ENCODE assay signal across 9 mouse cellular contexts in the genomic region with DNA sequence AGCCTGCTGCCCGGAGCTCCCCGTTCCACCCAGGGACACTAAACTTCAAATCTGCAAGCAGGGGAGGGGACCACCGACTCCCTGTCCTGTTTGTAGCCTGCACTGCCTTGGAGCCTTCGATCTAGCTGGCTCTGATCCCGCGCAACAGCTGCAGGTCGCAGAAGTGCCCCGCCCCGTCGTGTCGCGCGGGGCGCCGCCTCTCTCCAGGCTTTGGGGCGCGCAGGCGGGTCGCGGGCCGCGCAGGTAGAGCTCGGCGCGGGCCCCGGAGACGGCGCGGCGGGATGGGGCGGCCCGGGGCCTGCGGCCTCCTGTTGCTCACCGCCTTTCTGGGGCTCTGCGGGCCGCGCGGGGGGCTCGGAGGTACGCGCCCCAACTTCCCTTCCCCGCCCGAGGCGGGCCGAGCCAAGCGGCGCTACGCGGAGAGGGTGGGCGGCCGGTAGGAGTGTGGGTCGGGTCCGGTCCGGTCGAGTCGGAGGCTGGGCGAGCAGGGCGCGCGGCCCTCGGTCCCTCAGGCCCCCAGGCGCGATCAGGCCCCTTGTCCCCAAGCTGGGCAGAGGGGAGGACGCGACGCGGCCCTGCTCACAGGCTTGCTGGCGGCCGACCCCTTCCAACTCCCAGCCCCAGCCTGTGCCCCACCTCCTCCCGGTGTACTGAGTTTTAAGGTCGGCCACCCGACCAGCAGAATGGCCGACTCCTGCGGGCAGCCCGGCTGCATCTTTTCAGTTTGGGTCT. TPM values are rescaled to one million over a fixed set of nuclear protein-coding genes. Genes with fewer than 3 reads are reported as not detected.
A peak's percentile ranks its signal among the peaks of the same experiment; 100 is the strongest.
DNase-seq lines count a peak whose midpoint lies in the region; ATAC-seq lines count a peak whose summit lies in the region.
"Had no signal": no experiment of that assay in that cellular context is flagged by ENCODE, and none has a peak within 500 bp of the region (broad histone marks: within the 10 kb centered on the region; RNA-seq: fewer than 3 reads in every experiment).

Gene BC067074 (plus strand): TSS at position 185 of the 732 bp plus-strand sequence.

- 0 out of 4 replicates have a peak within 1 kb of the TSS, but pooled peaks of 1 of the 2 experiments have one; percentile 24 for H3K27ac ChIP-seq in heart, embryonic 14.5 days (replicated peaks in 1 of 2; ENCODE audit: control insufficient read depth in 1 of 2, insufficient read depth in 1 of 2, low read depth in 2 of 2, low read length in 2 of 2)
- H3K27ac ChIP-seq in midbrain, embryonic 11.5 days (ENCODE audit: low read depth, low read length): no peak within 1 kb of the TSS

- ATAC-seq in common myeloid progenitor, adult 5-6 weeks (replicated peaks; ENCODE audit: low read depth, poor library complexity, severe bottlenecking): peak; percentile 50
- peak; percentile 68 for ATAC-seq in heart, embryonic 14.5 days (ENCODE audit: insufficient number of reproducible peaks, insufficient read depth, low FRiP score, low read depth)
- ATAC-seq in midbrain, embryonic 11.5 days (ENCODE audit: low FRiP score): peak; percentile 80

- DNase-seq in gastrocnemius, postnatal 10 days: peak; percentile 61
- no peak for DNase-seq in gastrocnemius, adult 18-20 months (ENCODE audit: low spot score)
- DNase-seq in kidney, postnatal 36 days: peak; percentile 18 to 74
- DNase-seq in midbrain, embryonic 11.5 days (ENCODE audit: low spot score, missing footprints): peak; percentile 93
- peak; percentile 7 to 20 for DNase-seq in thymus, postnatal 36 days
- no peak for DNase-seq in layer of hippocampus, adult 9-11 months

- peaks cover 7% of the 10 kb centered on the region for H3K27me3 ChIP-seq in heart, embryonic 14.5 days (ENCODE audit: control insufficient read depth, insufficient read depth, low read length)
- peaks cover 10% of the 10 kb centered on the region for H3K27me3 ChIP-seq in midbrain, embryonic 11.5 days (ENCODE audit: control insufficient read depth, insufficient read depth, low read length)
- H3K27me3 ChIP-seq: CH12.LX had no signal

- no peaks in the 10 kb centered on the region for H3K9me3 ChIP-seq in heart, embryonic 14.5 days (ENCODE audit: control insufficient read depth, low read length)
- H3K9me3 ChIP-seq in midbrain, embryonic 11.5 days (ENCODE audit: control insufficient read depth, low read length): no peaks in the 10 kb centered on the region

- H3K4me1 ChIP-seq in heart, embryonic 14.5 days (ENCODE audit: control insufficient read depth in 2 of 2, insufficient read depth in 2 of 2, low read length in 2 of 2): peaks cover 0 to 3% of the 10 kb centered on the region in 2 experiments; a peak in 1 of 4 replicates
- H3K4me1 ChIP-seq in midbrain, embryonic 11.5 days (ENCODE audit: control insufficient read depth, insufficient read depth, low read length): peaks cover 4% of the 10 kb centered on the region; the same call in 1 of the 2 replicates

- H3K36me3 ChIP-seq in heart, embryonic 14.5 days (ENCODE audit: control insufficient read depth, insufficient read depth, low read length): no peaks in the 10 kb centered on the region
- H3K36me3 ChIP-seq in midbrain, embryonic 11.5 days (ENCODE audit: control insufficient read depth, insufficient read depth, low read length): no peaks in the 10 kb centered on the region

- WGBS in heart, embryonic 14.5 days: 1% methylated on average over 68 of the region's 75 CpGs
- WGBS in midbrain, embryonic 11.5 days: under 1% methylated on average over 62 of the region's 75 CpGs

- peak within 1 kb of the TSS; percentile 86 for H3K9ac ChIP-seq in heart, embryonic 14.5 days (ENCODE audit: low read length)
- H3K9ac ChIP-seq in midbrain, embryonic 11.5 days (ENCODE audit: low read length): peak within 1 kb of the TSS; percentile 78

- peak within 1 kb of the TSS; percentile 55 to 75 for H3K4me3 ChIP-seq in heart, embryonic 14.5 days (ENCODE audit: control insufficient read depth in 1 of 2, insufficient read depth in 1 of 2, low read depth in 1 of 2, low read length in 2 of 2)
- H3K4me3 ChIP-seq in midbrain, embryonic 11.5 days (ENCODE audit: low read depth, low read length): peak within 1 kb of the TSS; percentile 59

- peak within 1 kb of the TSS; percentile 94 for H3K4me2 ChIP-seq in heart, embryonic 14.5 days (ENCODE audit: low read length)
- H3K4me2 ChIP-seq in midbrain, embryonic 11.5 days: peak within 1 kb of the TSS; percentile 96

RNA-seq across cellular contexts. Expression of gene BC067074, which starts in this region (rescaled TPM):
- total RNA-seq in gastrocnemius, postnatal 10 days (2021): 1 to 10 TPM; 6.0 to 9.2 TPM
- total RNA-seq in gastrocnemius, adult 18-20 months (2021): 1 to 10 TPM; 1.3 to 1.4 TPM
- total RNA-seq in common myeloid progenitor, adult 5-6 weeks (2017): 0.18 TPM in 1 of 2 replicates, not detected in the other
- 3.0 and 3.2 TPM in 2 replicates for polyA plus RNA-seq in heart, embryonic 14.5 days (2014; fragmentation: Nextera tagmentation; extraction: Ambion mirVana)
- 1.3 and 1.5 TPM in 2 replicates for polyA plus RNA-seq in midbrain, embryonic 11.5 days (2014; fragmentation: Nextera tagmentation; extraction: Ambion mirVana)
- total RNA-seq: CH12.LX had no signal

Comparison
In these comparisons a context has a peak if more than half of its experiments do, and no peak if none do; other contexts are left out.
1. DNase-seq: peak in gastrocnemius, postnatal 10 days (single experiment), kidney, postnatal 36 days (2 of 2), midbrain, embryonic 11.5 days (single experiment) and thymus, postnatal 36 days (2 of 2); none in gastrocnemius, adult 18-20 months (single experiment) and layer of hippocampus, adult 9-11 months (single experiment).
2. Peak in ATAC-seq in common myeloid progenitor, adult 5-6 weeks; RNA of the gene not detected or under 1 TPM.
3. Peak in every context shown above with its lines, with median percentiles within 50 percentile points of each other: ATAC-seq.